Mouse (Mus musculus): ENCODE results near the gene Ndufa12.

GRCm38 (mm10) chr10:94159406-94159805 is 39.1 kb upstream of the Ndufa12 start:
- TF ChIP-seq CTCF (IDR thresholded peaks at IDR 0.05; ENCODE audit: borderline replicate concordance, extremely low read depth, insufficient read depth, insufficient read length) = no peak
- no peak for TF ChIP-seq POLR2A (IDR thresholded peaks at IDR 0.05; ENCODE audit: borderline replicate concordance, extremely low read depth, insufficient read depth, insufficient read length, poor library complexity, severe bottlenecking)

Measured in brain, embryonic 14.5 days (tissue).